8 mouse cellular contexts compared by ENCODE assay signal in genomic region chr19:4304871-4305321, GRCm38 (mm10). TPM values are rescaled to one million over a fixed set of nuclear protein-coding genes. Genes with fewer than 3 reads are reported as not detected.
A peak's percentile ranks its signal among the peaks of the same experiment; 100 is the strongest.
DNase-seq lines count a peak whose midpoint lies in the region; ATAC-seq lines count a peak whose summit lies in the region.

No protein-coding gene starts in this region.

- peaks cover 63% of the 10 kb centered on the region for H3K4me1 ChIP-seq in heart, embryonic 13.5 days
- H3K4me1 ChIP-seq in brown adipose tissue, adult 24 weeks (ENCODE audit: control insufficient read depth, insufficient read depth, insufficient read length, low read length): peaks cover 46% of the 10 kb centered on the region
- peaks cover 56% of the 10 kb centered on the region for H3K4me1 ChIP-seq in midbrain, embryonic 14.5 days (ENCODE audit: control insufficient read depth, insufficient read depth, low read length)

- peak overlapping the region; percentile 79 for H3K27ac ChIP-seq in heart, embryonic 13.5 days (replicated peaks)
- peak overlapping the region; percentile 73 for H3K27ac ChIP-seq in brown adipose tissue, adult 24 weeks (replicated peaks; ENCODE audit: low read depth, low read length)
- H3K27ac ChIP-seq in midbrain, embryonic 14.5 days (replicated peaks; ENCODE audit: low read depth, low read length): no peak overlapping the region

- no peak for DNase-seq in heart, postnatal 36 days
- DNase-seq in induced T-regulatory cell, adult 2 months (ENCODE audit: low read depth): peak; percentile 85
- DNase-seq in midbrain, embryonic 14.5 days: no peak
- DNase-seq in ovary, postnatal 14 days (ENCODE audit: low spot score): no peak
- DNase-seq in kidney, postnatal 25 days: no peak
- DNase-seq in left cerebral cortex, adult 11 months (ENCODE audit: low spot score): no peak

- 48% methylated on average over 4 of the region's 4 CpGs for WGBS in heart, embryonic 13.5 days
- 48% methylated on average over 4 of the region's 4 CpGs for WGBS in midbrain, embryonic 14.5 days

- intact Hi-C loops in heart, postnatal 36 days (cut with DNase I): loop anchor here (5.0 kb wide), 1 partner anchor 98 kb away; no protein-coding TSS in a partner anchor

- peak overlapping the region; percentile 89 for H3K4me3 ChIP-seq in heart, embryonic 13.5 days
- peak overlapping the region; percentile 84 for H3K4me3 ChIP-seq in brown adipose tissue, adult 24 weeks (ENCODE audit: insufficient read depth, low read depth, low read length)
- H3K4me3 ChIP-seq in midbrain, embryonic 14.5 days (replicated peaks; ENCODE audit: low read depth, low read length): peak overlapping the region; percentile 93

- H3K4me2 ChIP-seq in heart, embryonic 13.5 days: peak overlapping the region; percentile 82
- H3K4me2 ChIP-seq in midbrain, embryonic 14.5 days (ENCODE audit: low read length): peak overlapping the region; percentile 88

- ATAC-seq in heart, embryonic 13.5 days (ENCODE audit: extremely low read depth, insufficient number of reproducible peaks, low FRiP score, low TSS enrichment): no peak
- no peak for ATAC-seq in midbrain, embryonic 14.5 days (ENCODE audit: low FRiP score, low TSS enrichment)

- no peaks in the 10 kb centered on the region for H3K36me3 ChIP-seq in heart, embryonic 13.5 days
- no peaks in the 10 kb centered on the region for H3K36me3 ChIP-seq in midbrain, embryonic 14.5 days (ENCODE audit: control insufficient read depth, insufficient read depth, low read length)

- H3K27me3 ChIP-seq in heart, embryonic 13.5 days (replicated peaks): peaks cover 7% of the 10 kb centered on the region; the same call in 1 of the 2 replicates
- H3K27me3 ChIP-seq in midbrain, embryonic 14.5 days (ENCODE audit: control insufficient read depth, insufficient read depth, low read length): no peaks in the 10 kb centered on the region

- no peaks in the 10 kb centered on the region for H3K9me3 ChIP-seq in heart, embryonic 13.5 days
- no peaks in the 10 kb centered on the region for H3K9me3 ChIP-seq in midbrain, embryonic 14.5 days (ENCODE audit: control insufficient read depth, low read length)

- H3K9ac ChIP-seq in heart, embryonic 13.5 days: peak overlapping the region; percentile 98
- H3K9ac ChIP-seq in midbrain, embryonic 14.5 days (replicated peaks; ENCODE audit: low read length): peak overlapping the region; percentile 98; the same call in 1 of the 2 replicates

RNA-seq across cellular contexts. Expression of gene Grk2, which starts 1.1 kb away (rescaled TPM):
- polyA plus RNA-seq in heart, embryonic 13.5 days (2015; fragmentation: Nextera tagmentation; extraction: Ambion mirVana): 9.4 and 12.9 TPM in 2 replicates
- 10 to 100 TPM; 47.5 to 50.4 TPM for total RNA-seq in heart, postnatal 36 days (2021)
- 30.7 and 35.9 TPM in 2 replicates for polyA plus RNA-seq in brown adipose tissue, adult 24 weeks (2012; ENCODE audit: insufficient read depth, insufficient read length, missing spikeins)
- 29.0 and 30.0 TPM in 2 replicates for polyA plus RNA-seq in midbrain, embryonic 14.5 days (2014; fragmentation: Nextera tagmentation; extraction: Ambion mirVana)

RNA-seq across cellular contexts. Expression of gene Ankrd13d, which starts 22.0 kb away (rescaled TPM):
- polyA plus RNA-seq in heart, embryonic 13.5 days (2015; fragmentation: Nextera tagmentation; extraction: Ambion mirVana): 1.0 and 1.6 TPM in 2 replicates
- total RNA-seq in heart, postnatal 36 days (2021): under 1 TPM; 0.51 to 0.80 TPM
- polyA plus RNA-seq in brown adipose tissue, adult 24 weeks (2012; ENCODE audit: insufficient read depth, insufficient read length, missing spikeins): 0.87 TPM in 1 of 2 replicates, not detected in the other
- 34.5 and 39.3 TPM in 2 replicates for polyA plus RNA-seq in midbrain, embryonic 14.5 days (2014; fragmentation: Nextera tagmentation; extraction: Ambion mirVana)

RNA-seq across cellular contexts. Expression of gene Ssh3, which starts 35.9 kb away (rescaled TPM):
- 5.0 and 6.7 TPM in 2 replicates for polyA plus RNA-seq in heart, embryonic 13.5 days (2015; fragmentation: Nextera tagmentation; extraction: Ambion mirVana)
- 1 to 10 TPM; 7.2 to 8.6 TPM for total RNA-seq in heart, postnatal 36 days (2021)
- polyA plus RNA-seq in brown adipose tissue, adult 24 weeks (2012; ENCODE audit: insufficient read depth, insufficient read length, missing spikeins): 3.3 and 4.8 TPM in 2 replicates
- 8.8 and 12.8 TPM in 2 replicates for polyA plus RNA-seq in midbrain, embryonic 14.5 days (2014; fragmentation: Nextera tagmentation; extraction: Ambion mirVana)

Comparison
In these comparisons a context has a peak if more than half of its experiments do, and no peak if none do; other contexts are left out.
1. RNA of gene Ankrd13d, which starts 22.0 kb away (polyA plus RNA-seq): 34.5 to 39.3 TPM in midbrain, embryonic 14.5 days; 1.0 to 1.6 TPM in heart, embryonic 13.5 days and 0.87 TPM in brown adipose tissue, adult 24 weeks; every median in the first group is over 10 times any median in the second.
2. Peak in every context shown above with its lines, with median percentiles within 50 percentile points of each other: H3K4me3 ChIP-seq.